Comparison of ENCODE assay signal across 22 mouse cellular contexts in the genomic region with DNA sequence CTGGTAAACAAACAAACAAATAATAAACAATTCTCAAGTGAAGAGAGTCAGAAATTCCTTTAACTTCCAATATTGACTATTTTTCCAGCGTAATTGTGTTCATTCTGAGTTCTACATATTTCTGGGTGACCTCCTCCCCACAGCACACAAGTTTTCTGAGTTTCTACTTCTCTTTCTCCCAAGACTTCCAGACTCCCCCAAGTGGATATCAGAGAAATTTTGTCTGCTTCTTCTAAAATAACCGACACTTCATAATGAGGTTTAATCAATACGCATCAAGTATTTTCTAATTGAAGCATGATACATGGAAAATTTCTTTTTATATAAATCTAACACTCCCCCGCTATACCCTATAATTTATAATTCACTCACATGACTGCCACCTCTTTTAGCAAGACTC. TPM values are rescaled to one million over a fixed set of nuclear protein-coding genes. Genes with fewer than 3 reads are reported as not detected.
A peak's percentile ranks its signal among the peaks of the same experiment; 100 is the strongest.
DNase-seq lines count a peak whose midpoint lies in the region; ATAC-seq lines count a peak whose summit lies in the region.
"Had no signal": no experiment of that assay in that cellular context is flagged by ENCODE, and none has a peak within 500 bp of the region (broad histone marks: within the 10 kb centered on the region; RNA-seq: fewer than 3 reads in every experiment).

No protein-coding gene starts in this region.

- 68% methylated on average over 4 of the region's 4 CpGs for WGBS in forebrain, embryonic 14.5 days
- 71% methylated on average over 4 of the region's 4 CpGs for WGBS in forebrain, embryonic 11.5 days
- 68% methylated on average over 4 of the region's 4 CpGs for WGBS in midbrain, embryonic 13.5 days
- WGBS in midbrain, embryonic 10.5 days = 72% methylated on average over 4 of the region's 4 CpGs
- 65% methylated on average over 4 of the region's 4 CpGs for WGBS in hindbrain, embryonic 14.5 days
- WGBS in neural tube, embryonic 15.5 days = 72% methylated on average over 4 of the region's 4 CpGs

- no peak overlapping the region for H3K9ac ChIP-seq in forebrain, embryonic 14.5 days (ENCODE audit: low read length)
- H3K9ac ChIP-seq in forebrain, embryonic 11.5 days (ENCODE audit: low read length) = no peak overlapping the region
- H3K9ac ChIP-seq in midbrain, embryonic 13.5 days (replicated peaks) = no peak overlapping the region
- peak overlapping the region; percentile 92; the same call in 1 of the 2 replicates for H3K9ac ChIP-seq in hindbrain, embryonic 14.5 days
- no peak overlapping the region for H3K9ac ChIP-seq in neural tube, embryonic 15.5 days (replicated peaks)
- H3K9ac ChIP-seq: embryonic facial prominence, embryonic 13.5 days; liver, postnatal 0 days had no signal

- no peak for ATAC-seq in forebrain, embryonic 14.5 days
- no peak for ATAC-seq in forebrain, embryonic 11.5 days (replicated peaks; ENCODE audit: low FRiP score)
- no peak for ATAC-seq in midbrain, embryonic 13.5 days
- no peak for ATAC-seq in hindbrain, embryonic 14.5 days (ENCODE audit: low FRiP score)
- no peak for ATAC-seq in neural tube, embryonic 15.5 days (ENCODE audit: low FRiP score)
- ATAC-seq: inflammation-experienced regulatory T-cells, adult 6 months; liver, postnatal 0 days had no signal

- no peaks in the 10 kb centered on the region for H3K36me3 ChIP-seq in forebrain, embryonic 14.5 days (ENCODE audit: control insufficient read depth, insufficient read depth, low read length)
- H3K36me3 ChIP-seq in forebrain, embryonic 11.5 days (ENCODE audit: control insufficient read depth, insufficient read depth, low read length) = no peaks in the 10 kb centered on the region
- H3K36me3 ChIP-seq in midbrain, embryonic 13.5 days = no peaks in the 10 kb centered on the region
- H3K36me3 ChIP-seq in midbrain, embryonic 10.5 days = no peaks in the 10 kb centered on the region
- no peaks in the 10 kb centered on the region for H3K36me3 ChIP-seq in hindbrain, embryonic 14.5 days (replicated peaks; ENCODE audit: control insufficient read depth, insufficient read depth)
- no peaks in the 10 kb centered on the region for H3K36me3 ChIP-seq in neural tube, embryonic 15.5 days
- H3K36me3 ChIP-seq: embryonic facial prominence, embryonic 13.5 days had no signal

- H3K4me1 ChIP-seq in forebrain, embryonic 14.5 days (ENCODE audit: control insufficient read depth, insufficient read depth, low read length) = no peaks in the 10 kb centered on the region
- peaks cover 3% of the 10 kb centered on the region; the same call in 1 of the 2 replicates for H3K4me1 ChIP-seq in forebrain, embryonic 11.5 days (replicated peaks; ENCODE audit: control insufficient read depth, insufficient read depth, low read length)
- peaks cover 17% of the 10 kb centered on the region for H3K4me1 ChIP-seq in midbrain, embryonic 13.5 days (replicated peaks)
- peaks cover 19% of the 10 kb centered on the region for H3K4me1 ChIP-seq in midbrain, embryonic 10.5 days
- peaks cover 14% of the 10 kb centered on the region; the same call in 1 of the 2 replicates for H3K4me1 ChIP-seq in hindbrain, embryonic 14.5 days (replicated peaks; ENCODE audit: control insufficient read depth, insufficient read depth, low read length)
- peaks cover 10% of the 10 kb centered on the region; the same call in 1 of the 2 replicates for H3K4me1 ChIP-seq in neural tube, embryonic 15.5 days

- H3K9me3 ChIP-seq in forebrain, embryonic 14.5 days (replicated peaks; ENCODE audit: control insufficient read depth, low read length) = no peaks in the 10 kb centered on the region
- H3K9me3 ChIP-seq in forebrain, embryonic 11.5 days (ENCODE audit: control insufficient read depth, low read length) = no peaks in the 10 kb centered on the region
- H3K9me3 ChIP-seq in midbrain, embryonic 13.5 days = no peaks in the 10 kb centered on the region
- no peaks in the 10 kb centered on the region for H3K9me3 ChIP-seq in midbrain, embryonic 10.5 days (replicated peaks)
- no peaks in the 10 kb centered on the region for H3K9me3 ChIP-seq in hindbrain, embryonic 14.5 days (ENCODE audit: control insufficient read depth, low read length)
- no peaks in the 10 kb centered on the region for H3K9me3 ChIP-seq in neural tube, embryonic 15.5 days (replicated peaks)
- H3K9me3 ChIP-seq: embryonic facial prominence, embryonic 13.5 days; megakaryocyte, embryonic 14.5 days had no signal

- peaks cover 6% of the 10 kb centered on the region for H3K27me3 ChIP-seq in forebrain, embryonic 14.5 days (replicated peaks; ENCODE audit: control insufficient read depth, insufficient read depth, low read length)
- peaks cover 14% of the 10 kb centered on the region for H3K27me3 ChIP-seq in forebrain, embryonic 11.5 days (ENCODE audit: control insufficient read depth, insufficient read depth, low read length)
- H3K27me3 ChIP-seq in midbrain, embryonic 13.5 days = peaks cover 6% of the 10 kb centered on the region; the same call in 1 of the 2 replicates
- H3K27me3 ChIP-seq in midbrain, embryonic 10.5 days (ENCODE audit: low read depth, poor library complexity, severe bottlenecking) = peaks cover 46% of the 10 kb centered on the region
- 0 out of 2 replicates have a peak, but pooled peaks cover 3% of the 10 kb centered on the region for H3K27me3 ChIP-seq in hindbrain, embryonic 14.5 days (ENCODE audit: control insufficient read depth, insufficient read depth, low read length)
- H3K27me3 ChIP-seq in neural tube, embryonic 15.5 days (replicated peaks) = no peaks in the 10 kb centered on the region

- H3K27ac ChIP-seq in forebrain, embryonic 14.5 days (ENCODE audit: low read depth, low read length) = no peak overlapping the region
- H3K27ac ChIP-seq in forebrain, embryonic 11.5 days (ENCODE audit: low read depth, low read length) = no peak overlapping the region
- H3K27ac ChIP-seq in midbrain, embryonic 13.5 days = no peak overlapping the region
- no peak overlapping the region for H3K27ac ChIP-seq in midbrain, embryonic 10.5 days (replicated peaks)
- peak overlapping the region; percentile 96 for H3K27ac ChIP-seq in hindbrain, embryonic 14.5 days
- H3K27ac ChIP-seq in neural tube, embryonic 15.5 days (replicated peaks) = peak overlapping the region; percentile 97; the same call in 1 of the 2 replicates
- H3K27ac ChIP-seq: embryonic facial prominence, embryonic 13.5 days had no signal

- DNase-seq in forebrain, embryonic 14.5 days (ENCODE audit: low spot score) = no peak
- DNase-seq in forebrain, embryonic 11.5 days (ENCODE audit: low spot score) = no peak
- DNase-seq in midbrain, embryonic 10.5 days (ENCODE audit: low spot score) = no peak
- no peak for DNase-seq in hindbrain, embryonic 14.5 days (ENCODE audit: low spot score)
- no peak for DNase-seq in gastrocnemius, adult 8-10 months (ENCODE audit: low spot score in 2 of 2)
- DNase-seq: adrenal gland, adult 2 months; cerebellum, adult 2 months; gastrocnemius, postnatal 25 days; heart, postnatal 10 days; kidney, adult 8-10 months; kidney, postnatal 4 days; liver; liver, postnatal 0 days; lung, postnatal 14 days; thymus, postnatal 4 days had no signal

- peak overlapping the region; percentile 83 for H3K4me2 ChIP-seq in forebrain, embryonic 14.5 days (ENCODE audit: low read length)
- no peak overlapping the region for H3K4me2 ChIP-seq in forebrain, embryonic 11.5 days (ENCODE audit: low read depth, low read length, severe bottlenecking)
- peak overlapping the region; percentile 75 for H3K4me2 ChIP-seq in midbrain, embryonic 13.5 days (replicated peaks)
- H3K4me2 ChIP-seq in hindbrain, embryonic 14.5 days (replicated peaks) = peak overlapping the region; percentile 62
- H3K4me2 ChIP-seq in neural tube, embryonic 15.5 days = peak overlapping the region; percentile 74

- H3K4me3 ChIP-seq in forebrain, embryonic 14.5 days (ENCODE audit: low read depth, low read length) = 0 out of 2 replicates have a peak overlapping the region, but pooled peaks have one; percentile 65
- no peak overlapping the region for H3K4me3 ChIP-seq in forebrain, embryonic 11.5 days (ENCODE audit: low read depth, low read length)
- H3K4me3 ChIP-seq in midbrain, embryonic 13.5 days (replicated peaks) = peak overlapping the region; percentile 86; the same call in 1 of the 2 replicates
- H3K4me3 ChIP-seq in midbrain, embryonic 10.5 days = no peak overlapping the region
- H3K4me3 ChIP-seq in hindbrain, embryonic 14.5 days (replicated peaks; ENCODE audit: low read length) = peak overlapping the region; percentile 88
- H3K4me3 ChIP-seq in neural tube, embryonic 15.5 days (replicated peaks) = peak overlapping the region; percentile 72
- H3K4me3 ChIP-seq: megakaryocyte, embryonic 14.5 days; myocyte had no signal

RNA-seq across cellular contexts. Expression of a gene that starts 1.4 kb away (rescaled TPM):
- 5.9 and 6.1 TPM in 2 replicates for polyA plus RNA-seq in forebrain, embryonic 14.5 days (2014; fragmentation: Nextera tagmentation; extraction: Ambion mirVana)
- polyA plus RNA-seq in forebrain, embryonic 11.5 days (2014; fragmentation: Nextera tagmentation; extraction: Ambion mirVana) = 0.51 and 0.73 TPM in 2 replicates
- polyA plus RNA-seq in midbrain, embryonic 13.5 days (2015; fragmentation: Nextera tagmentation; extraction: Ambion mirVana) = 5.9 and 6.9 TPM in 2 replicates
- polyA plus RNA-seq in midbrain, embryonic 10.5 days (2016; fragmentation: Nextera tagmentation; extraction: Ambion mirVana) = 0.39 and 0.73 TPM in 2 replicates
- polyA plus RNA-seq in hindbrain, embryonic 14.5 days (2014; fragmentation: Nextera tagmentation; extraction: Ambion mirVana) = 17.2 and 19.2 TPM in 2 replicates
- polyA plus RNA-seq in neural tube, embryonic 15.5 days (2015; fragmentation: Nextera tagmentation; extraction: Ambion mirVana) = 10.1 and 12.3 TPM in 2 replicates
- not detected for total RNA-seq in gastrocnemius, adult 8-10 months (2022)
- total RNA-seq: common myeloid progenitor, adult 5-6 weeks; gastrocnemius, postnatal 25 days; heart, postnatal 10 days had no signal
- polyA plus RNA-seq: inflammation-experienced regulatory T-cells, adult 6 months; liver, postnatal 0 days; myocyte had no signal

Comparison
In these comparisons a context has a peak if more than half of its experiments do, and no peak if none do; other contexts are left out.
1. H3K4me3 ChIP-seq: peak in forebrain, embryonic 14.5 days (single experiment), midbrain, embryonic 13.5 days (single experiment), hindbrain, embryonic 14.5 days (single experiment) and neural tube, embryonic 15.5 days (single experiment); none in forebrain, embryonic 11.5 days (single experiment) and midbrain, embryonic 10.5 days (single experiment).
2. H3K27ac ChIP-seq: peak in hindbrain, embryonic 14.5 days (single experiment) and neural tube, embryonic 15.5 days (single experiment); none in forebrain, embryonic 14.5 days (single experiment), forebrain, embryonic 11.5 days (single experiment), midbrain, embryonic 13.5 days (single experiment) and midbrain, embryonic 10.5 days (single experiment).